Mouse (Mus musculus): ENCODE data around the gene Stard3nl.
A peak's percentile ranks its signal among the peaks of the same experiment; 100 is the strongest.

Gene Stard3nl

GRCm38 (mm10) chr13:19395688-19396354 is at the start of gene Stard3nl:
Gene Stard3nl, minus strand, starts transcription at chr13:19395795.
- DNase-seq (ENCODE audit: low spot score): peak; percentile 93

- DNase-seq (ENCODE audit: low spot score): no peak
Measured at GRCm38 (mm10) chr13:19438040-19438439, 42.4 kb upstream of the Stard3nl start.

- no peak for DNase-seq (ENCODE audit: low spot score)
Measured at GRCm38 (mm10) chr13:19429812-19430370, 34.3 kb upstream of the Stard3nl start.

- no peak for DNase-seq (ENCODE audit: low spot score)
Measured at GRCm38 (mm10) chr13:19428076-19428475, 32.5 kb upstream of the Stard3nl start.

GRCm38 (mm10) chr13:19424563-19424962 is 29.0 kb upstream of the Stard3nl start:
- DNase-seq (ENCODE audit: low spot score): no peak

- DNase-seq (ENCODE audit: low spot score): no peak
Measured at GRCm38 (mm10) chr13:19422521-19422920, 26.9 kb upstream of the Stard3nl start.

GRCm38 (mm10) chr13:19417885-19418521 is 22.4 kb upstream of the Stard3nl start:
- no peak for DNase-seq (ENCODE audit: low spot score)

GRCm38 (mm10) chr13:19415894-19416531 is 20.4 kb upstream of the Stard3nl start:
- DNase-seq (ENCODE audit: low spot score): no peak

GRCm38 (mm10) chr13:19415337-19415736 is 19.7 kb upstream of the Stard3nl start:
- DNase-seq (ENCODE audit: low spot score): no peak

GRCm38 (mm10) chr13:19412334-19412939 is 16.8 kb upstream of the Stard3nl start:
- DNase-seq (ENCODE audit: low spot score): no peak

GRCm38 (mm10) chr13:19411886-19412285 is 16.3 kb upstream of the Stard3nl start:
- DNase-seq (ENCODE audit: low spot score): no peak

- DNase-seq (ENCODE audit: low spot score): no peak
Measured at GRCm38 (mm10) chr13:19410694-19411093, 15.1 kb upstream of the Stard3nl start.

- DNase-seq (ENCODE audit: low spot score): no peak
Measured at GRCm38 (mm10) chr13:19407953-19408352, 12.4 kb upstream of the Stard3nl start.

- DNase-seq (ENCODE audit: low spot score): no peak
Measured at GRCm38 (mm10) chr13:19404623-19405022, 9.0 kb upstream of the Stard3nl start.

GRCm38 (mm10) chr13:19394798-19395687 is 552 bp downstream of the Stard3nl start:
- no peak for DNase-seq (ENCODE audit: low spot score)

- DNase-seq (ENCODE audit: low spot score): no peak
Measured at GRCm38 (mm10) chr13:19394171-19394570, 1.4 kb downstream of the Stard3nl start.

GRCm38 (mm10) chr13:19393731-19394130 is 1.9 kb downstream of the Stard3nl start:
- DNase-seq (ENCODE audit: low spot score): no peak

- DNase-seq (ENCODE audit: low spot score): no peak
Measured at GRCm38 (mm10) chr13:19391608-19392007, 4.0 kb downstream of the Stard3nl start.

GRCm38 (mm10) chr13:19390296-19390695 is 5.3 kb downstream of the Stard3nl start:
- no peak for DNase-seq (ENCODE audit: low spot score)

GRCm38 (mm10) chr13:19389896-19390295 is 5.7 kb downstream of the Stard3nl start:
- no peak for DNase-seq (ENCODE audit: low spot score)

GRCm38 (mm10) chr13:19389434-19389833 is 6.2 kb downstream of the Stard3nl start:
- DNase-seq (ENCODE audit: low spot score): no peak

Data from spleen, adult 12 weeks (tissue).